Mouse (Mus musculus) gastrocnemius, postnatal 4 days (tissue): ENCODE data around the gene Clec10a. TPM values are rescaled to one million over a fixed set of nuclear protein-coding genes. Genes with fewer than 3 reads are reported as not detected.
"Not testable (repeated sequence)": the region's sequence is repeated elsewhere in the genome, so short reads cannot be mapped to it uniquely, and the experiment has no call there.

Experiments used
- DNase-seq, 2 experiments: peaks; one replicate each; pipeline ENCODE4 v3.0.0; 2021 to 2022; ENCODE audit warnings: low spot score in 2 of 2, mixed read lengths in 2 of 2
- long read RNA-seq, 2 experiments: library from polyadenylated mRNA; stranded (forward); transcript quantifications; one replicate each; pipeline ENCODE4 v2.0.0; 2021
- total RNA-seq, 2 experiments: library from RNA; stranded (reverse); gene quantifications; 2 replicates each; pipeline ENCODE4 v1.2.3; 2021

Clec10a gene
- total RNA-seq = 10 to 100 TPM in 1 of 2 experiments, 1 to 10 TPM in 1; 8.6 to 10.5 TPM
- long read RNA-seq, experiment 1, partial matches to known transcripts = 0 of 8 reads
- long read RNA-seq, experiment 1, other reads (novel, unspliced or antisense) = 2 of 8 reads
- long read RNA-seq, experiment 2, partial matches to known transcripts = 0 of 4 reads
- long read RNA-seq, experiment 2, other reads (novel, unspliced or antisense) = 0 of 4 reads

- DNase-seq = not testable (repeated sequence)
Observed at GRCm38 (mm10) chr11:70155897-70156296, at the start of gene Clec10a. Clec10a (plus strand) TSS chr11:70156197.

DNA sequence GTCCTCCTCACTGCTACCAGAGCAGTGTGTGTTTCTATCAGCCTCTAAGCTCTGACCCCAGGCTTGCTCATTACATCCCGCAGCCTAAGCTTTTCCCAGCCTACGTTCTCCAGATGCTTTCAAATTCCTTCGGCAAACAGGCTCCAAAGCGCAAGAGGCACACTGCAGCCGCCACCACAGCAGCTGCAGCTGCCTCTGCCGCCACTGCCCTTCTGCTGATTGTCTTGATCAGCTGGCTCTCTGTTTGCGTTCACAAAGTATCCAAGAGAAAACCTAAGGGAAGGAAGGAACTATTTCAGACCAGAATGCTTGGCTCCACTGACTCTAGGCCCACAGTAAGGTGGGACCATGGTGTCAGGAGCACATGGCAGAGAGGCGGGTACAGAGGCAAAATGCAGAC, 48.9 kb upstream of the Clec10a start:
- no peak for DNase-seq

GRCm38 (mm10) chr11:70110146-70110545, 45.9 kb upstream of the Clec10a start:
- no peak for DNase-seq

- no peak for DNase-seq
Observed at GRCm38 (mm10) chr11:70114562-70114961, 41.4 kb upstream of the Clec10a start.

GRCm38 (mm10) chr11:70115901-70116300, 40.1 kb upstream of the Clec10a start:
- DNase-seq = no peak

DNA sequence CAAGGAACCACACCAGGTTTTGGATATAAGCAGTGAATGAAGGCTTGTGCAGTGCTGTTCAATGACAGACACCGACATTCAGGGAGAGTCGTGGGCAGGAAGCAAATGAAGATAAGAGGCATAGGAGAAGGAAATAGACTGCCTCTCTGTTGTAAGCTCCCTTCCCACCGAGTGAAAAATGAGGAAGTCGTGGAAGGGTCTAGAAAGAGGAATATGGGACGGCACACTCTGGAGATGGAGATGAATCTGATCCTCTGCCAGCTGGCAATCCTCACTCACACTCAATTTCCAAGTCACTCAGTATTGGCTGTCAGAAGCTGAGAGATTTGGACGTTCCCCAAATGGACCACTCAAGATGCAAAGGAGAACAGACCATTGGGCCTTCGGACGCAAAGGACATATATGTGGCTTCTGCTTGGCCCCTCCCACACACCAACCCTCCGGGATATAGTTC, 26.0 kb upstream of the Clec10a start, which contains the start of gene Mgl2:
Gene Mgl2 (plus strand): TSS at position 404 of the 454 bp plus-strand sequence.
- no peak for DNase-seq

DNA sequence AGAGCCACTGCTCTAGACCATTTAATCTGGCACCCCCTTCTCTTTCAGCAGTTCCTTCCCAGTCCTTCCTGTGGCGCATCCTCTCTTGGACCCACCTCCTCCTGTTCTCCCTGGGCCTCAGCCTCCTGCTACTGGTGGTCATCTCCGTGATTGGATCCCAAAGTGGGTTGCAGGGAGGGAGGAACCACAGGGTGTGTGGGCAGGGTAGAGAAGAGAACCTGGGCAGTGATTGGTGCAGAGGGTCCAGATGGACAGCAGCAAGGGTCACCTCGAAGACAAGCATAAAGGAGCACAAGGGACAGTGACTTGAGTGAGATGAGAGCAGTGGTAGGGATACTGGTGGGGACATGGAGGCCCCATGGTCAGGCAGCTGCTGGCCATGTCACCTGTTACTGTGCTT, 21.0 kb upstream of the Clec10a start:
- DNase-seq = not testable (repeated sequence)

GRCm38 (mm10) chr11:70135925-70136324, 20.1 kb upstream of the Clec10a start:
- not testable (repeated sequence) for DNase-seq

DNA sequence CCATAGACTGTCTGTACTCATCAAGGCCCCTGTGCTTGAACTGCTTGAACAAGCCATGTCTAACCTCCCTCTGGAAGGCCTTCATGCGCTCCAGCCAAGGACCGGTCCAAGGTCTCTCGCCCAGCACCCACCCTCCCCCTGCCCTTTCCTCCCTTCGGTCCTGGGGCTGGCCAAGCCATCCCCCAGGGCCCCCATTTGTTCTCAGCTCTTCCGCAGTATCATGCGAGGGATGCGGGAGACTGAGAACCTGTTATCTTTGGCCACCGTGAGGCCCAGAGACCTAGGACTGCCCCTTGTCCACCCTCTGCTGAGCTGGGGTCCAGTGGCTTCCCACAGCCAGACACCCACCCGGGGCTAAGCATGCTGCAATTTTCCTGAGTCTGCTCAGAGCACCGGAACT, 16.8 kb upstream of the Clec10a start:
- DNase-seq = no peak

DNA sequence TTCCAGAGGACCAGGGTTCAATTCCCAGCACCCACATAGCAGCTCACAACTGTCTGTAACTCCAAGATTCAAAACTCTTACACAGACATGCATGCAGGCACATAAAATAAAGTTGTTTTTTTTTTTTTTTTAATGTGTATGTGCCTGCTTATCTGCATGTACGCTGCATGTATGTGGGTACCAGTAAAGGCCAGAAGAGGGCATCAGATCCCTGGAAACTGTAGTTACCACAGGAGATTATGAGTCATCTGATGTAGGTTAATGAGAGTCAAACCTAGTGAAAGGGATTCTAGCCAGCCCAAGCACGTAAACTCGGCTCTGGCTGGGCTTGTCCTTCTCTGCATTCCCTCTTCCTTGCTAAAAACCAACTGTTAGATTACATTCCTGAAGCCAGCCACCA, 4.9 kb upstream of the Clec10a start:
- no peak for DNase-seq

GRCm38 (mm10) chr11:70162336-70162735, 6.3 kb downstream of the Clec10a start:
- DNase-seq = no peak

- no peak for DNase-seq
Observed at GRCm38 (mm10) chr11:70165972-70166921, 10.2 kb downstream of the Clec10a start.

- DNase-seq = no peak
Observed at GRCm38 (mm10) chr11:70168136-70168535, 12.1 kb downstream of the Clec10a start.

DNA sequence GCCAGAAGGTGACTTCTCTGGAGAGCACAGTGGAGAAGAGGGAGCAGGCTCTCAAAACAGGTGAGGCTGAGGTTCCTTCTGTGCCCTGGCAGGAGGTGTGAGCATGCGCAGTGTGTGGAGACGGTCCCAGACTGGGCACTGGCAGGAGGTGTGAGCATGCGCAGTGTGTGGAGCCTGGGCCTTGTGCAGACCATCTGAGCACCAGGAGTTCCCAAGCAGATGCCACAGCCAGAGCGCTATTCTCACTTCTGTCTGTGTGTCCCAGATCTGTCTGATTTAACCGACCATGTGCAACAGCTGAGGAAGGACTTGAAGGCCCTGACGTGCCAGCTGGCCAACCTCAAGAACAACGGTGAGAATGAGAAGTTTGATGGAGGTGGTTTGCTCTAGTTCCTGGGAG, 13.5 kb downstream of the Clec10a start:
- DNase-seq = not testable (repeated sequence)

GRCm38 (mm10) chr11:70170291-70170690, 14.3 kb downstream of the Clec10a start:
- no peak for DNase-seq

DNA sequence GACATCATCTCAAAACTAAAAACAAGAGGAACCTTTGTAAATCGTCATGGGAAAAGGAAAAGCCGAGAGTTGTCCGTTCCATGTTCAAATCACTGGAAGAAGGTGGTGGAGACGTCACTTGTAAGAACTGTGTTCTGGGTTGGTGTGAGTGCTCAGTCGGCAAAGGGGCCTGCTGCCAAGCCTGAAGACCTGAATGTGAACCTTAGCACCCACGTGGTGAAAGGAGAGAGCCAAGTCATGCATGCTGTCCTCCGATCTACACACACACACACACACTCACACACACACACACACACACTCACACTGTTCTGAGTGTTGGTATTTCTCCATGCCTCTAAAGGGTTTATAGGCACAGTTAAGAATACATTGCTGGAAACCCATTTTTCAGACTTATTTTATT, 15.2 kb downstream of the Clec10a start:
- no peak for DNase-seq

DNA sequence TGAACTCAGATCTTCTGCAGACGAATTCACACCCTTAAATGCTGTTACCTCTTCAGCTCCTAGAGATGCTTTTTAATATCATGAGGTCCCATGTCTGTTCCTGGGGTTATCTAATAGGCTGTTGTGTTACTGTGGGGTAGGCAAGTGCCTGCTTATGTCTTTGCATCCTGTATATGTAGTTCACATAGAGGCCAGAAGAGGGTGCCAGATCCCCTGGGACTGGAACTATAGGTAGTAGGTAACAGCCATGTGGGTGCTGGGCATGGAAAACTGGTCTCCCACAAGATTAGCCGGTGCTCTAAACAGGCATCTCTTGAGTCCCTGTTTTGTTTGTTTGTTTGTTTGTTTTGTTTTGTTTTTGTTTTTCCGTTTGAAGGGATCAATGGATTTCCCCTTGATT, 15.8 kb downstream of the Clec10a start:
- no peak for DNase-seq

GRCm38 (mm10) chr11:70172298-70172697, 16.3 kb downstream of the Clec10a start:
- DNase-seq = no peak

DNA sequence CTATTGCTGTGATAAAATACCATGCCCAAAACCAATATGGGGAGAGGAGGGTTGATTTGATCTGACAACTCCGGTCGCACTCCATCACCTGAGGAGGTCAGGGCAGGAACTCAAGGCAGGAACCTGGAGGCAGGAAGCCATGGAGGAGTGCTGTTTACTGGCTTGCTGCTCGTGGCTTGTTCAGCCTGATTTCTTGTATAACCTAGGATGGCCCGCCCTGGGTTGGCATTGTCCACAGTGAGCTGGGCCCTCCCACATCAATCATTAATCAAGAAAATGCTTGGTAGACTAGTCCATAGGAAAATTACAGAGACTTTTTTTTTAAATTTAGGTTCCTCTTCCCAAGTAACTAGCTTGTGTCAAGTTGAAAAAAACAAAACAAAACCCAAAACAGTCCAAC, 18.5 kb downstream of the Clec10a start:
- DNase-seq = no peak

DNA sequence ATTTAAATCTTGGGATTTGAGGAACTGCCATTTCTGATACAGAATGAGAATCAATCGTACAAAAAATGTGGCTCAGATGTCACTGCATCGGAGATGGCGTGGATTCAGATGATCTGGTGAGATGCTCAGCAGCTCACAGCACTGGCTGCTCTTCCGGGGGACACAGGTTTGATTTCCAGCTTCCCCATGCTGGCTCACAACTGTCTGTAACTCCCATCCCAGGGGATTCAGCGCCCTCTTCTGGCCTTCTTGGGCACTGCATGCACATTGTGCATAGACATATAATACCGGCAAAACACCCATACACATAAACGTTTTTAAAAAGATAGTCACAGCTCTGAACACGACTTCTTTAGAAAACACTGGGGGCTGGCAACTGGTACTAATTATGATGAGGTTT, 21.6 kb downstream of the Clec10a start:
- no peak for DNase-seq

DNA sequence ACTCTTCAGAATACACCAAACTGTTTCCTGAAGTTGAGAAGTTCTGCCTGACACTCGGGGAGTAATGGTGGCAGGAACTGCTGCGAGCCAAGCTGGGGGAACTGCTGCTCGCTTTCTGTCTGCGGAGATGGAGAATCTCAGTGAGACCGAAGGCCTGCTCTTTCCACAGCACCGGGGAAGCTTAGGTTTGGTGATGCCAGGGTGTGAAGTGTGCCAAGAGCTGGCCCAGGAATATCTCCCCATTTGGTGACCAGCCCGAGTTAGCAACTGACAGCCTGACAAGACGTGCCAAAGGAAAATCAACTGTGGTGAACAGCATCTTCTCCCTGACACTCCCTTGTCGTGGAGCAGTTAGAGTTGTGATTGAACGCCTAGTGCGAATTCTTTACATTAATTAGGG, 22.3 kb downstream of the Clec10a start:
- no peak for DNase-seq

DNA sequence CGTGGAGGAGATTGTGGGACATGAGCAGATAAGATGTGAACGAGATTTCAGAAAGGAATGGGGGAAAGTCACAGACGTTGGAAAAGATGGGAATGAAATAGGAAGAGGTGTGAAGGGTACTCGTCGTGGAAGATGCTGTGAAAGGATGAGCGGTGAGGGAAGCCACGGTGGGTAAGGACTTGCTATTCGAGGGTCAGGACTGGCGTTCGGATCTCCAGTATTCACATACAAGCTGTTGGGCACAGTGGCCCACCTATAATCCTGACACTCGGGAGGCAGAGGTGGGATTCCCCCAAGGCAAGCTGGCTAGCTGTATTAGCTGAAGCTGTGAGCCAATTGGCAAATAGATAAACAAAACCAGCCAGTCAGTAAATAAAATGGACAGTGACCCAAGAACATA, 22.8 kb downstream of the Clec10a start:
- no peak for DNase-seq
